Mouse (Mus musculus) hindbrain, embryonic 15.5 days (tissue): Measurements from ENCODE around the gene Gmeb1. TPM values are rescaled to one million over a fixed set of nuclear protein-coding genes. Genes with fewer than 3 reads are reported as not detected.
"Not testable (repeated sequence)": the region's sequence is repeated elsewhere in the genome, so short reads cannot be mapped to it uniquely, and the experiment has no call there.

Experiments used
- ATAC-seq: fragments of 200-750 bp; cut with Nextera tagmentation; 2 replicates; pipeline ENCODE4 v1.8.0; 2017; ENCODE audit warnings: low read depth, moderate number of reproducible peaks, moderate TSS enrichment; ENCODE audit not compliant: low FRiP score
- H3K27ac ChIP-seq: fragments of 300-500 bp; sonication (generic); replicated peaks from 2 replicates; pipeline ENCODE4 v1.5.1; 2015; ENCODE audit warnings: mild to moderate bottlenecking, inconsistent platforms
- H3K27me3 ChIP-seq: fragments of 300-500 bp; sonication (generic); 2 replicates; pipeline ENCODE4 v1.6.1; 2015; ENCODE audit warnings: control low read depth, inconsistent platforms
- H3K36me3 ChIP-seq: fragments of 300-500 bp; sonication (generic); 2 replicates; pipeline ENCODE4 v1.6.1; 2015; ENCODE audit warnings: control low read depth, inconsistent platforms
- H3K4me1 ChIP-seq: fragments of 300-500 bp; sonication (generic); replicated peaks from 2 replicates; pipeline ENCODE4 v1.6.1; 2015; ENCODE audit warnings: control low read depth, inconsistent platforms
- H3K4me2 ChIP-seq: fragments of 300-500 bp; sonication (generic); 2 replicates; pipeline ENCODE4 v1.6.1; 2015; ENCODE audit warnings: moderate library complexity, mild to moderate bottlenecking, inconsistent platforms
- H3K4me3 ChIP-seq: fragments of 300-500 bp; sonication (generic); 2 replicates; pipeline ENCODE4 v1.5.1; 2015; ENCODE audit warnings: mild to moderate bottlenecking, inconsistent platforms
- H3K9ac ChIP-seq: fragments of 300-500 bp; sonication (generic); 2 replicates; pipeline ENCODE4 v1.6.1; 2015; ENCODE audit warnings: inconsistent platforms
- H3K9me3 ChIP-seq: fragments of 300-500 bp; sonication (generic); 2 replicates; pipeline ENCODE4 v1.6.1; 2016; ENCODE audit warnings: control low read depth, inconsistent platforms
- WGBS: fragments of 180-500 bp; shearing (Covaris S2); methylation state at CpG from one replicate; pipeline ENCODE4 v1.1.7; 2015; 5-methylcytosine and 5-hydroxymethylcytosine counted together
- polyA plus RNA-seq: library from polyadenylated mRNA; unstranded; fragments of >200 nt; fragmentation: Nextera tagmentation; extraction: Ambion mirVana; gene quantifications from 2 replicates; pipeline ENCODE4 v1.2.1, GENCODE M21; 2015

The Gmeb1 gene
- polyA plus RNA-seq, result 38.8 and 44.0 TPM in 2 replicates

- Histone ChIP-seq H3K27me3 (no peaks in the 10 kb centered on the region), H3K4me1 (peaks cover 30% of the 10 kb centered on the region), H3K9ac (peak within 1 kb of the TSS; percentile 91), H3K4me2 (peak within 1 kb of the TSS; percentile 85), H3K36me3 (no peaks in the 10 kb centered on the region), H3K27ac (peak within 1 kb of the TSS; percentile 92), H3K9me3 (no peaks in the 10 kb centered on the region), H3K4me3 (peak within 1 kb of the TSS; percentile 84)
- 17% methylated on average over 38 of the region's 49 CpGs for WGBS
- ATAC-seq, result peak; percentile 95
Measured at GRCm38 (mm10) chr4:132261514-132262357, at the start of gene Gmeb1. Gene Gmeb1 (minus strand): TSS chr4:132261602.

DNA sequence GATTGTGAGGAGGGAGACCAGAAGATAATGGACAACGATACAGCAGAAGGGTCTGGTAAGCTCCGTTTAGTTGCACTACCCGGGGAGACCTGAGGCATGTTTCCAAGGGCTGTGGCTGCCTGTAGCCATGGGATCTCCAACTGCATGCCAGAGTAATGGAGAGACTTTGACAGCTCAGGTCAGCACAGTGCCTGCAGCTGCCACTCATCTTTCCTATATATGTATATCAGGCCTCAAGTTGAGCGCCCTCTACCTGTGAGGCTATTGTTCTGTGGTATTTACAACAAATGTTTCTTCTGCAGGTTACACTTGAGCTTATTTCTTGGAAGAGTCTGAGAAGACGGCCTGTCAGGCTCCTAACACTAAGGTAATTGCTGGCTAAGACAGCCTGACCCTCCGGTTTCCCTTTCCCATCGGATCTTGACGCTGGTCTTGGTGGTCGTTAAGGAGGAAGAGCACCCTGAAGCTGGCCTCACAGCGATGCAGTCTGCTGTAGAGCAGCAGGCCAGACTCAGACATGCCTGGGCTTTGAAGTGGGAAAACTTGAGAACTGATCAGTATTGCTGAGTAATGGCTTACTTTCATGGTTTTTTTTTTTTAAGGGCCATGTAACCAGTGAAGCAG is 48.6 kb upstream of the Gmeb1 start:
- Histone ChIP-seq H3K4me1 (peaks cover 12% of the 10 kb centered on the region), H3K4me3 (peak overlapping the region; percentile 70), H3K27me3 (no peaks in the 10 kb centered on the region), H3K4me2 (peak overlapping the region; percentile 59), H3K36me3 (peaks cover 42% of the 10 kb centered on the region), H3K9ac (peak overlapping the region; percentile 81), H3K9me3 (no peaks in the 10 kb centered on the region), H3K27ac (peak overlapping the region; percentile 92)
- ATAC-seq, result no peak
- WGBS, result 27% methylated on average over 10 of the region's 10 CpGs

DNA sequence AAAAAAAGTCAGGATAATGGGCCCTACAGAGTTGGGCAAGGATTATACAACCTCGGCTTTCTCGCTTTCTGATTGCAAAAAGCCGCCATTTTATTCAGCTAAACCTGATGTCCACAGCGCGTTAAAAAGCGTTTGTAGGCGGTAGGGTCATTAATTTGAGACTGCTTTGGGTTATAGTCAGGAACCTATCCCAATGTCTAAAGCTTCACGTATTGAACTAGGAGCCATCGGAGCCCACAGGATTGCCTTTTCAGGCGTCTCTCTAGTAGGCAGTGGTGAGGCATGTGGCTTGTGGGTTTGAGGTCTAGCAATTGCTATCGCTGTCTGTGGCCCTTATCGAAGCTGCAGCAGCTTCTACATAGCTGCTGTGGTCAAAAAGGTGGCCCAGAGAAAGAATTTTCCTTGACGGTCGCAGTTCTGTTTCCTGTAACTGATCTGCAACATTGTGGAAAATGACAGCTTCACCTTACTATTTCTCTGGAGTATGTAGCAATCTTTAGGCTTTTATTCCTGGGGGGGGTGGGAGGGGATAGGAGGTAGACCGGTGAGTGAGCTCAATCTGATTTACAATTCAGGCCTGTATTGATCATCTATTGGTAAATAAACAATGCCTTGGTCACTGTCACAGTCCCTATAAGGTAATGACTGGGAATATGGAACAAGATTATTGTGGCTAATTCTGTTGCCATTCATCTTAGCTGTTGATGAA is 47.9 kb upstream of the Gmeb1 start:
- no peaks in the 10 kb centered on the region for H3K27me3 ChIP-seq
- H3K4me3 ChIP-seq, result peak overlapping the region; percentile 70
- under 1% methylated on average over 15 of the region's 15 CpGs for WGBS
- H3K4me1 ChIP-seq, result peaks cover 12% of the 10 kb centered on the region
- H3K27ac ChIP-seq, result peak overlapping the region; percentile 92
- no peaks in the 10 kb centered on the region for H3K9me3 ChIP-seq
- H3K4me2 ChIP-seq, result peak overlapping the region; percentile 59
- peak overlapping the region; percentile 81 for H3K9ac ChIP-seq
- no peak for ATAC-seq
- H3K36me3 ChIP-seq, result peaks cover 40% of the 10 kb centered on the region

GRCm38 (mm10) chr4:132308437-132309139 is 47.2 kb upstream of the Gmeb1 start:
- Histone ChIP-seq H3K4me2 (peak overlapping the region; percentile 59), H3K9ac (peak overlapping the region; percentile 81), H3K4me3 (peak overlapping the region; percentile 70), H3K9me3 (no peaks in the 10 kb centered on the region), H3K4me1 (peaks cover 12% of the 10 kb centered on the region), H3K27me3 (no peaks in the 10 kb centered on the region), H3K36me3 (peaks cover 35% of the 10 kb centered on the region), H3K27ac (peak overlapping the region; percentile 92)
- under 1% methylated on average over 41 of the region's 41 CpGs for WGBS
- ATAC-seq, result peak; percentile 93

DNA sequence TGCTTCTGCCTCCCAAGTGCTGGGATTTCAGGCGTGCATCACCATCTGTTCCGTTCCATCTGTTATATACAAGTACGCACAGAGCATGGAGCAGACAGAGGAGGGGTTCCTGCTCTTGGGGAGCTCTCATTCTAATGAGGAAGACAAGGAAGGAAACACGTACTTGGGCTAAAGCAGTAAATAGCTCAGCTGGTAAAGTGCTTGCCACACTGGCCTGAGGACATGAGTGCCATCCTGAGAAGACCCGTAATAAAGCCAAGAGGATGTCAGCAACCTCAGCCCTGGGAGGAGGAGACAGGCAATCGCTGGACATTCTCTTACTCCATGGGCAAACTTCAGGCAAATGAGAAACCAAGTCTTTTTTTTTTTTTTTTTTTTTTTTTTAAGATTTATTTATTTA is 44.6 kb upstream of the Gmeb1 start:
- H3K27ac ChIP-seq, result no peak overlapping the region
- H3K27me3 ChIP-seq, result no peaks in the 10 kb centered on the region
- no peak overlapping the region for H3K9ac ChIP-seq
- H3K36me3 ChIP-seq, result peaks cover 13% of the 10 kb centered on the region
- no peak overlapping the region for H3K4me3 ChIP-seq
- H3K4me1 ChIP-seq, result peaks cover 23% of the 10 kb centered on the region
- no peak for ATAC-seq
- no peak overlapping the region for H3K4me2 ChIP-seq
- 76% methylated on average over 6 of the region's 6 CpGs for WGBS
- no peaks in the 10 kb centered on the region for H3K9me3 ChIP-seq

GRCm38 (mm10) chr4:132305276-132305675 is 43.9 kb upstream of the Gmeb1 start:
- Histone ChIP-seq H3K27me3 (no peaks in the 10 kb centered on the region), H3K4me2 (no peak overlapping the region), H3K4me3 (no peak overlapping the region), H3K4me1 (peaks cover 18% of the 10 kb centered on the region), H3K36me3 (peaks cover 6% of the 10 kb centered on the region), H3K27ac (no peak overlapping the region), H3K9ac (no peak overlapping the region), H3K9me3 (no peaks in the 10 kb centered on the region)
- 87% methylated on average over 8 of the region's 8 CpGs for WGBS
- ATAC-seq, result no peak

- 51% methylated on average over 6 of the region's 6 CpGs for WGBS
- Histone ChIP-seq H3K4me3 (peak overlapping the region; percentile 47), H3K9ac (peak overlapping the region; percentile 52), H3K4me2 (peak overlapping the region; percentile 77), H3K4me1 (peaks cover 11% of the 10 kb centered on the region)
- ATAC-seq, H3K36me3 ChIP-seq, H3K27ac ChIP-seq, H3K27me3 ChIP-seq, H3K9me3 ChIP-seq: not testable (repeated sequence)
Measured at GRCm38 (mm10) chr4:132303484-132303883, 42.1 kb upstream of the Gmeb1 start.

- peak within 1 kb of the TSS; percentile 77 for H3K4me2 ChIP-seq
- no peaks in the 10 kb centered on the region for H3K9me3 ChIP-seq
- H3K4me3 ChIP-seq, result peak within 1 kb of the TSS; percentile 47
- peaks cover 11% of the 10 kb centered on the region for H3K4me1 ChIP-seq
- H3K36me3 ChIP-seq, result no peaks in the 10 kb centered on the region
- H3K27ac ChIP-seq, result peak within 1 kb of the TSS; percentile 57; the same call in 1 of the 2 replicates
- peak; percentile 70 for ATAC-seq
- H3K27me3 ChIP-seq, result no peaks in the 10 kb centered on the region
- peak within 1 kb of the TSS; percentile 52 for H3K9ac ChIP-seq
- WGBS, result 2% methylated on average over 31 of the region's 31 CpGs
Measured at GRCm38 (mm10) chr4:132302939-132303479, 41.6 kb upstream of the Gmeb1 start, which contains the start of gene Rab42. Gene Rab42 (minus strand): TSS chr4:132303385.

DNA sequence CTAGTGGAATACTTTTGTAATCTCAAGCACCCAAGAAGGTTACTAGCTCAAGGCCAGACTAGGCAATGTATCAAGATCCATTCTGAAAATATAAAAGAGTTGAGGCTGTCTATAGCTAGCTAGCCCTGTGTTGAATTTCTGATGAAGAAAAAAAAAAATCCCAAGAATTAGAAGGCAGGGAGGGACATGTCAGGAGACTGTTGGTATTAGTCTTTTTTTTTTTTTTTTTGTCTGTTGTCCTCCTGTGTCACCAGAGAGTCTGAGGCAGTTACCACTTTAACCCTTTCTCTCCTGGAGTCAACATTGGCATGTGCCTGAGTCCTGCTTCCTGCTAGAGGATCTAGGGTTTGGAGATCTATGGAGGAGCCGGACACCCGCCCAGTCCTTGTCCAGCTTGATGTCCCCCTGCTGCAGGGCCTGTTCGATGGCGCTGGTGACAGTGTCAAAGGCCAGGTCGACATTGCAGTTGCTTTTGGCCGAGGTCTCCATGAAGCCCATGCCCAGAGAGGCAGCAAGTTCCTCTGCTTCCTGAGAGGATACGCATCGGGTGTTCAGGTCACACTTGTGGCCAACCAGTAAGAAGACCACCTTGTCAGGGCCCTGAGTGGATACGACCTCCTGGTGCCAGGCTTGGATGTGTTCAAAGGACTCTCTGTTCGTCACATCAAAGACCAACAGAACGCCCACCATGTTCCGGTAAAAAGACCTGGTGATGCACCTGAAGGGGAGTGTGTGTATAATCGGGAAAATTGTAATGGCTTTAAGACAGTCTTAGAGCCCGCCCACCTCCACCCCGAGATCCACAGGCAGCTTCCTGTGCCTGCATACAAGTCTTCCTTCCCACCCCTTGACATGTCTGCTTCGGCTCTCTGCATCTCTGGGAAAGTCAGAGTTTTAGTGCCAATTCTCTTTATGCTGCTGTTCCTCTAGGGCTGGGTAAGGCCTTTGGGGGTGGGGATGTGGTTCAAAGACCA is 40.9 kb upstream of the Gmeb1 start:
- no peak for ATAC-seq
- H3K9ac ChIP-seq, result peak overlapping the region; percentile 52; the same call in 1 of the 2 replicates
- peak overlapping the region; percentile 77 for H3K4me2 ChIP-seq
- 69% methylated on average over 16 of the region's 16 CpGs for WGBS
- H3K27me3 ChIP-seq, result no peaks in the 10 kb centered on the region
- peaks cover 11% of the 10 kb centered on the region for H3K4me1 ChIP-seq
- H3K4me3 ChIP-seq, result peak overlapping the region; percentile 47
- H3K36me3 ChIP-seq, result no peaks in the 10 kb centered on the region
- peak overlapping the region; percentile 57; the same call in 1 of the 2 replicates for H3K27ac ChIP-seq
- H3K9me3 ChIP-seq, result no peaks in the 10 kb centered on the region

GRCm38 (mm10) chr4:132301486-132301885 is 40.1 kb upstream of the Gmeb1 start:
- Histone ChIP-seq H3K4me2 (no peak overlapping the region), H3K4me1 (peaks cover 11% of the 10 kb centered on the region), H3K27me3 (no peaks in the 10 kb centered on the region), H3K4me3 (no peak overlapping the region), H3K36me3 (no peaks in the 10 kb centered on the region), H3K9ac (no peak overlapping the region), H3K9me3 (no peaks in the 10 kb centered on the region), H3K27ac (no peak overlapping the region)
- ATAC-seq, result no peak
- 88% methylated on average over 6 of the region's 6 CpGs for WGBS
